Mouse (Mus musculus): ENCODE measurements at regions not wholly inside any gene's neighbourhood (a gene's known extent, or its start where the extent isn't known, plus 50 kb on each side); places are given as distances from the start of the nearest gene placed in this dataset.

GRCm38 (mm10) chr11:114611690-114612089 is 56.6 kb upstream of the Rpl38 start:
- H3K36me3 ChIP-seq (ENCODE audit: control insufficient read depth, insufficient read depth): no peaks in the 10 kb centered on the region
- ATAC-seq: no peak
- H3K27ac ChIP-seq (ENCODE audit: low read length): no peak overlapping the region
- 80% methylated on average over 8 of the region's 8 CpGs for WGBS
- H3K4me3 ChIP-seq (replicated peaks; ENCODE audit: low read length): no peak overlapping the region
- no peaks in the 10 kb centered on the region for H3K4me1 ChIP-seq (replicated peaks; ENCODE audit: control insufficient read depth, insufficient read depth, low read length)
- H3K9me3 ChIP-seq (ENCODE audit: control insufficient read depth, low read length): no peaks in the 10 kb centered on the region
- no peak overlapping the region for H3K9ac ChIP-seq (replicated peaks; ENCODE audit: low read depth, low read length)
- H3K27me3 ChIP-seq (replicated peaks; ENCODE audit: control insufficient read depth, insufficient read depth, low read length): no peaks in the 10 kb centered on the region
- no peak overlapping the region for H3K4me2 ChIP-seq (ENCODE audit: low read length)

- Histone ChIP-seq H3K36me3 (ENCODE audit: control insufficient read depth, insufficient read depth) (no peaks in the 10 kb centered on the region), H3K27me3 (replicated peaks; ENCODE audit: control insufficient read depth, insufficient read depth, low read length) (no peaks in the 10 kb centered on the region), H3K4me3 (replicated peaks; ENCODE audit: low read length) (no peak overlapping the region), H3K4me2 (ENCODE audit: low read length) (no peak overlapping the region), H3K27ac (ENCODE audit: low read length) (no peak overlapping the region), H3K9ac (replicated peaks; ENCODE audit: low read depth, low read length) (no peak overlapping the region), H3K4me1 (replicated peaks; ENCODE audit: control insufficient read depth, insufficient read depth, low read length) (no peaks in the 10 kb centered on the region), H3K9me3 (ENCODE audit: control insufficient read depth, low read length) (peaks cover 1% of the 10 kb centered on the region; the same call in 1 of the 2 replicates)
- ATAC-seq: no peak
- WGBS: 94% methylated on average over 9 of the region's 9 CpGs
These were observed 60.3 kb upstream of the Rpl38 start for GRCm38 (mm10) chr11:114608009-114608408.

GRCm38 (mm10) chr11:114603108-114603507 is 65.2 kb upstream of the Rpl38 start:
- no peaks in the 10 kb centered on the region for H3K36me3 ChIP-seq (ENCODE audit: control insufficient read depth, insufficient read depth)
- H3K9me3 ChIP-seq (ENCODE audit: control insufficient read depth, low read length): peaks cover 3% of the 10 kb centered on the region; the same call in 1 of the 2 replicates
- H3K4me1 ChIP-seq (replicated peaks; ENCODE audit: control insufficient read depth, insufficient read depth, low read length): peaks cover 2% of the 10 kb centered on the region
- H3K27ac ChIP-seq (ENCODE audit: low read length): no peak overlapping the region
- no peak overlapping the region for H3K4me2 ChIP-seq (ENCODE audit: low read length)
- H3K9ac ChIP-seq (replicated peaks; ENCODE audit: low read depth, low read length): no peak overlapping the region
- H3K4me3 ChIP-seq (replicated peaks; ENCODE audit: low read length): no peak overlapping the region
- no peak for ATAC-seq
- no peaks in the 10 kb centered on the region for H3K27me3 ChIP-seq (replicated peaks; ENCODE audit: control insufficient read depth, insufficient read depth, low read length)
- 85% methylated on average over 6 of the region's 6 CpGs for WGBS

GRCm38 (mm10) chr11:114597225-114597624 is 71.1 kb upstream of the Rpl38 start:
- Histone ChIP-seq H3K4me1 (replicated peaks; ENCODE audit: control insufficient read depth, insufficient read depth, low read length) (peaks cover 16% of the 10 kb centered on the region), H3K27me3 (replicated peaks; ENCODE audit: control insufficient read depth, insufficient read depth, low read length) (no peaks in the 10 kb centered on the region), H3K9me3 (ENCODE audit: control insufficient read depth, low read length) (no peaks in the 10 kb centered on the region), H3K4me3 (replicated peaks; ENCODE audit: low read length) (no peak overlapping the region), H3K36me3 (ENCODE audit: control insufficient read depth, insufficient read depth) (no peaks in the 10 kb centered on the region), H3K4me2 (ENCODE audit: low read length) (no peak overlapping the region), H3K27ac (ENCODE audit: low read length) (peak overlapping the region; percentile 48; the same call in 1 of the 2 replicates), H3K9ac (replicated peaks; ENCODE audit: low read depth, low read length) (no peak overlapping the region)
- ATAC-seq: peak; percentile 73
- 5% methylated on average over 2 of the region's 2 CpGs for WGBS

GRCm38 (mm10) chr11:114592961-114593360 is 75.4 kb upstream of the Rpl38 start:
- no peaks in the 10 kb centered on the region for H3K36me3 ChIP-seq (ENCODE audit: control insufficient read depth, insufficient read depth)
- no peak for ATAC-seq
- no peak overlapping the region for H3K27ac ChIP-seq (ENCODE audit: low read length)

GRCm38 (mm10) chr11:114588554-114588953 is 79.8 kb upstream of the Rpl38 start:
- Histone ChIP-seq H3K27ac (ENCODE audit: low read length) (no peak overlapping the region), H3K9ac (replicated peaks; ENCODE audit: low read depth, low read length) (no peak overlapping the region), H3K36me3 (ENCODE audit: control insufficient read depth, insufficient read depth) (no peaks in the 10 kb centered on the region), H3K9me3 (ENCODE audit: control insufficient read depth, low read length) (no peaks in the 10 kb centered on the region), H3K4me2 (ENCODE audit: low read length) (no peak overlapping the region), H3K27me3 (replicated peaks; ENCODE audit: control insufficient read depth, insufficient read depth, low read length) (no peaks in the 10 kb centered on the region), H3K4me1 (replicated peaks; ENCODE audit: control insufficient read depth, insufficient read depth, low read length) (no peaks in the 10 kb centered on the region), H3K4me3 (replicated peaks; ENCODE audit: low read length) (no peak overlapping the region)
- 61% methylated on average over 9 of the region's 9 CpGs for WGBS
- no peak for ATAC-seq

More at GRCm38 (mm10) chr11:114592961-114593360, 75.4 kb upstream of the Rpl38 start:
- Histone ChIP-seq H3K27me3 (replicated peaks; ENCODE audit: control insufficient read depth, insufficient read depth, low read length) (no peaks in the 10 kb centered on the region), H3K4me2 (ENCODE audit: low read length) (no peak overlapping the region), H3K4me1 (replicated peaks; ENCODE audit: control insufficient read depth, insufficient read depth, low read length) (peaks cover 13% of the 10 kb centered on the region), H3K9ac (replicated peaks; ENCODE audit: low read depth, low read length) (no peak overlapping the region), H3K4me3 (replicated peaks; ENCODE audit: low read length) (no peak overlapping the region), H3K9me3 (ENCODE audit: control insufficient read depth, low read length) (no peaks in the 10 kb centered on the region)
- 67% methylated on average over 9 of the region's 9 CpGs for WGBS

- no peak overlapping the region for H3K27ac ChIP-seq (ENCODE audit: low read length)
- H3K9me3 ChIP-seq (ENCODE audit: control insufficient read depth, low read length): no peaks in the 10 kb centered on the region
- no peak overlapping the region for H3K4me2 ChIP-seq (ENCODE audit: low read length)
- no peak overlapping the region for H3K9ac ChIP-seq (replicated peaks; ENCODE audit: low read depth, low read length)
- H3K36me3 ChIP-seq (ENCODE audit: control insufficient read depth, insufficient read depth): no peaks in the 10 kb centered on the region
- no peak overlapping the region for H3K4me3 ChIP-seq (replicated peaks; ENCODE audit: low read length)
- H3K27me3 ChIP-seq (replicated peaks; ENCODE audit: control insufficient read depth, insufficient read depth, low read length): no peaks in the 10 kb centered on the region
- no peaks in the 10 kb centered on the region for H3K4me1 ChIP-seq (replicated peaks; ENCODE audit: control insufficient read depth, insufficient read depth, low read length)
- 90% methylated on average over 4 of the region's 4 CpGs for WGBS
- no peak for ATAC-seq
These were observed 80.3 kb upstream of the Rpl38 start for GRCm38 (mm10) chr11:114587986-114588385.

GRCm38 (mm10) chr11:114586400-114586799 is 81.9 kb upstream of the Rpl38 start:
- Histone ChIP-seq H3K27me3 (replicated peaks; ENCODE audit: control insufficient read depth, insufficient read depth, low read length) (no peaks in the 10 kb centered on the region), H3K9ac (replicated peaks; ENCODE audit: low read depth, low read length) (no peak overlapping the region), H3K9me3 (ENCODE audit: control insufficient read depth, low read length) (no peaks in the 10 kb centered on the region), H3K27ac (ENCODE audit: low read length) (no peak overlapping the region), H3K4me1 (replicated peaks; ENCODE audit: control insufficient read depth, insufficient read depth, low read length) (no peaks in the 10 kb centered on the region), H3K4me2 (ENCODE audit: low read length) (no peak overlapping the region), H3K4me3 (replicated peaks; ENCODE audit: low read length) (no peak overlapping the region), H3K36me3 (ENCODE audit: control insufficient read depth, insufficient read depth) (no peaks in the 10 kb centered on the region)
- ATAC-seq: no peak
- WGBS: 88% methylated on average over 12 of the region's 12 CpGs

- no peak overlapping the region for H3K4me3 ChIP-seq (replicated peaks; ENCODE audit: low read length)
- 73% methylated on average over 6 of the region's 6 CpGs for WGBS
- no peak for ATAC-seq
- H3K9ac ChIP-seq (replicated peaks; ENCODE audit: low read depth, low read length): no peak overlapping the region
- no peaks in the 10 kb centered on the region for H3K27me3 ChIP-seq (replicated peaks; ENCODE audit: control insufficient read depth, insufficient read depth, low read length)
- no peak overlapping the region for H3K27ac ChIP-seq (ENCODE audit: low read length)
- H3K4me1 ChIP-seq (replicated peaks; ENCODE audit: control insufficient read depth, insufficient read depth, low read length): no peaks in the 10 kb centered on the region
- H3K9me3 ChIP-seq (ENCODE audit: control insufficient read depth, low read length): no peaks in the 10 kb centered on the region
- no peaks in the 10 kb centered on the region for H3K36me3 ChIP-seq (ENCODE audit: control insufficient read depth, insufficient read depth)
- H3K4me2 ChIP-seq (ENCODE audit: low read length): no peak overlapping the region
These were observed 83.5 kb upstream of the Rpl38 start for GRCm38 (mm10) chr11:114584804-114585203.

- no peak overlapping the region for H3K9ac ChIP-seq (replicated peaks; ENCODE audit: low read depth, low read length)
- 85% methylated on average over 5 of the region's 5 CpGs for WGBS
- H3K27ac ChIP-seq (ENCODE audit: low read length): no peak overlapping the region
- H3K4me1 ChIP-seq (replicated peaks; ENCODE audit: control insufficient read depth, insufficient read depth, low read length): no peaks in the 10 kb centered on the region
- no peaks in the 10 kb centered on the region for H3K27me3 ChIP-seq (replicated peaks; ENCODE audit: control insufficient read depth, insufficient read depth, low read length)
- H3K4me2 ChIP-seq (ENCODE audit: low read length): no peak overlapping the region
- H3K9me3 ChIP-seq (ENCODE audit: control insufficient read depth, low read length): no peaks in the 10 kb centered on the region
- no peak for ATAC-seq
- H3K4me3 ChIP-seq (replicated peaks; ENCODE audit: low read length): no peak overlapping the region
- H3K36me3 ChIP-seq (ENCODE audit: control insufficient read depth, insufficient read depth): no peaks in the 10 kb centered on the region
These were observed 84.2 kb upstream of the Rpl38 start for GRCm38 (mm10) chr11:114584146-114584545.
